Mouse (Mus musculus): ENCODE results near the gene Map1b. TPM values are rescaled to one million over a fixed set of nuclear protein-coding genes. Genes with fewer than 3 reads are reported as not detected.
A peak's percentile ranks its signal among the peaks of the same experiment; 100 is the strongest.

The Map1b gene
- total RNA-seq, 2 experiments from 2014 or later, result 30.9 to 37.7 TPM

DNA sequence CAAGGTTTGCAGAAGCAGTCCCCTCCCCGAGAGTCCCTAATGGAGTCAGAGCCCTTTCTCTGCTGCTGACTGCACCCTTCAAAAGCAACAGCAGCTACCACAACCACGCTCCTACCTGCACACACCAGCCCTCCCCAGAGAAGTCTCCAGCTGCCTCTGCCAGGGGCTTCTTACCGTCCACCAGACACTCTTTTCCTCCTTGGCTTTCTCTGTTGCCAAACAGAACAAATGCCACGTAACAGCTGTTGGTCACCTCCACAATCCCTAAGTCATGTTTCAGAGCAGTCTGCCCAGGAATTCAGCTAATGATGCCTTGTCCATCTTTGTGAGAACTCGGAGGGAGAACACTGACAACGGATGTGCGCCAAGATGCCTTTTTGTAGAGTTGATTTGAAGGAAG is 69.3 kb downstream of the Map1b start:
- DNase-seq, result no peak

DNA sequence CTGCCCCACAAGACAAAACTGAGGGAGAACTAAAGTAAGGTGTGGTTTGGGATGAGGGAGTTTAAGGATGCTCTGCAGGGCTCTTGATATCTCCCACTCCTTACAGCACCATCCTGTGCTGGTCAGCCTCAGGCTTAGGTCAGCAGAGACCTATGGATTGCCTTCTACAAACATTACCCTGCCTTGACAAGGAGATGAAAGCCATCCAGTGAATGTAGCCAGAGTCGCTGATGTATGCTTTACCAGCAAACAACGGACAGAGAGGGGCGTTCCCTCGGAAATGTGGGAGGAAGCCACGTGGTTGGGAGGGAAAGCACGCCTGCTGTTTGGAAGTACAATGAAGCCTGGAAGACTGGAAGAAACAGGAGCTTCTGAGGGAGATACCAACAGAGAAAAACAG is 71.5 kb downstream of the Map1b start:
- no peak for DNase-seq

DNA sequence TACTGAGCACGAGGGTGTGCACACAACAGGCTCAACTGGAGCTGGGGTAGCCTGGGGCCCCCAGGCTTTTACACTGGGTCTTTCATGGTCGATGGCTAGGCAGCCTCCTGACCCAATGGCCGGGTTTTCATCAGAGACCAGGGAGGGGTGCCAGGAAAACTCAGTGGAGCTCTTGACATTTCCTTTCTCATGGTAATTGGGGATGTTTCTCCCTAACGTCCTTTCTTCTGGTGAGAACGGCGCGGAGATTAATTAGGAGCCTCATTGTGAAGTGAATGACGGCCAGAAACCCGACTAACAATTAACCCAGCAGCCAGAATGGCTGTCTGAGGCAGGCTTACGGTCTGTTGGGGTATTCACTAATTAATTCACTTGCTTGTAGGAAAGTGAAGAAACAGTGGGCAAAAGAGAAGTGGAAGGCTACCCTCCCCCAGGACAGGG is 71.9 kb downstream of the Map1b start:
- no peak for DNase-seq

GRCm38 (mm10) chr13:99443484-99444175 is 72.7 kb downstream of the Map1b start:
- no peak for DNase-seq

DNA sequence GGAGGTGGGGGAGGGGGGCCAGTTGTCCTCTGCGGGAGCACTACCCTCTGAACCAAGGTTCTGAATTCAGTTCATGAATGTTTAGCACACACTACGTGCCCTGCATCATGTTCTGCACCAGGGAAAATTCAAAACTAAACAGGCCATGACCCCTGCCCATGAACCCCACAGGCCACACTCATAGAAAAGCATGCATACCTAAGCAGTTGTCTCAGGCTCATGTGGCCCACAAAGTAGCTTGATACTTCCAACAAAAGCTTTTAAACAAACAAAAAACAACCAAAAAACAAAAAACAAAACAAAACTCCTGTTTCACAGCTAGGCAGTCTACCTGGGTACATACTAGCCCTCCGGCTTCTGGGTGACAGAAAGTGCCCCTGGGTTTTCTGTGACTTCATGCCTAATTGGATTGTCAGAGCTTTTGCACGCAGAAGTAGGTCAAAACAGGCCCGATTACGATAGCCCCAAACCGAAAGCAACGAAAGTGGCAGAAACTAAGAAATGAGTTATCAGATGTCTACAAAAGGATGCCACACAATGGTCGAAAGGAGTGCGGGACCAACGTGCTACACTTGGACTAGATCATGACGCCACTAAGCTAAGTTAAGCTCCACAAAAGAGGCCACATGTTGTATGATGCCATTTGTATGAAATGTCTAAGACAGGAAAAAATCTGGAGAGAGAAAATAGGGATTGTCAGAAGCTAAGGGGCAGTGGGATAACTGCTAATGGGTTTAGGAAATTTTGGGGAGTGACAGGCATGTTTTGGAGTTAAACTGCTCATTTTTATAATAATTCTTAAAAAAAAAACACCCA is 73.7 kb downstream of the Map1b start:
- DNase-seq, result no peak

GRCm38 (mm10) chr13:99441700-99442433 is 74.5 kb downstream of the Map1b start:
- peak; percentile 32 for DNase-seq

- no peak for DNase-seq
Observed at GRCm38 (mm10) chr13:99440228-99440627, 76.1 kb downstream of the Map1b start.

DNA sequence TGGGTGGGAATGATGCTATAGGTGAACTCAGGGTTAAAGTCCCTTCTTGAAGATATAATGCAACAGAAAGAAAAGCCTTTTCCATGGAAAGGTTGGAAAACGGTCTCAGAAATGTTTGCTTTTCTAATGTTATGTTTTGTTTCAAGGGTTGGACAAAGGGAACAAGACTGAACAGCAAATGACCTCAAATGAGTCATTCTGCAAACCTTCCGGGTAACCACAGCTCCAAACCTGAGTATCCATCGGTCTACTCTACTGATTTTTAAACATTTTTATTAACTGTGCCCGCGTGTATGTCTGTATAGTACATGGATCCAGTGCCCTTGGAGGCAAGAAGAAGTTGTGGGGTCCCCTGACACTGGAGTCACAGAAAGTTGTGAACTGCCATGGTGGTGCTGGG is 77.0 kb downstream of the Map1b start:
- no peak for DNase-seq

GRCm38 (mm10) chr13:99437051-99437450 is 79.3 kb downstream of the Map1b start:
- no peak for DNase-seq

- DNase-seq, result no peak
Observed at GRCm38 (mm10) chr13:99434494-99434893, 81.8 kb downstream of the Map1b start.

DNA sequence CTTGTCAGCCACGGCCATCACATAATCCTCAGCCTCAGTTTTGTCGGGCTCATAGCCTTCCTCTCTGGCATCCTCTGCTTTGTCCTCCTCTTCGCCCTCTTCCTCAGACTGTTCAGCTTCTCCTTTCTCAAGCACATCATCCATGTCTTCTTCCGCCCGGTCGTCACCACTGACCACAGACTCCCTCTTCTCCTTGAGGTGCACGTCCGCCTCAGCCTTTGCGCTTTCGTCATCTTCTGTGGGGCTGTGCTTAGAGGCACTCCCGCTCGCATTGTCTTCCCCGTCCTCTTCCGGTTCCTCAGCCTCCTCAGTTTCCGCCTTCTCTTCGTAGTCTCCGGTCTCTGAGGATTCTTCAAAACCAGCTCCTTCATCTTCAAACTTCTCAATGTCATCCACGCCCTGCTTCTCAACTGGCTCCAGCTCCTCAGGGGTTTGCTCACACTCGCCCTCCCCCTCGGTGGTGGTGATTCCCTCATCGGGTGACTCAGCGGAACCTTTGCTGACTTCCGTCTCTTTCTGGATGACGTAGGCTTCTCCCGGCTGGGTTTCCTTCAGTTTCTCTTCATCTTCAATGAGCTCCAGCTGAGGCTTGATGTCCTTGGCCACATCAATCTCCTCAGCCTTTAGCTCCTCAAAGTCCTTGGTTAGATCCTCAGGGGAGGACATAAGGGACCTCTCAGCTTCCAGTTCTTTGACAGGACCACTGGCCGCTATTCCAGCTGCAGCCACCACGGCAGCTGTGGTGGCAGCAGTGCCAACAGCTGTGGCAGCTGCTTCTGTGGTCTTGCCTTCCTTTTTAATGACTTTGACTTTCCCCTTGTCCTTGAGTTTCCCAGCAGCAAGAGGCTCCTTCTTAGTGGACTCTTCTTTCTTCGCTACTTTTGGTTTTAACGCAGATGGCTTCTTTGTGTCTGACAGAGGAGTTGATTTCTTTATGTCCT is 83.0 kb downstream of the Map1b start:
- DNase-seq, result no peak

DNA sequence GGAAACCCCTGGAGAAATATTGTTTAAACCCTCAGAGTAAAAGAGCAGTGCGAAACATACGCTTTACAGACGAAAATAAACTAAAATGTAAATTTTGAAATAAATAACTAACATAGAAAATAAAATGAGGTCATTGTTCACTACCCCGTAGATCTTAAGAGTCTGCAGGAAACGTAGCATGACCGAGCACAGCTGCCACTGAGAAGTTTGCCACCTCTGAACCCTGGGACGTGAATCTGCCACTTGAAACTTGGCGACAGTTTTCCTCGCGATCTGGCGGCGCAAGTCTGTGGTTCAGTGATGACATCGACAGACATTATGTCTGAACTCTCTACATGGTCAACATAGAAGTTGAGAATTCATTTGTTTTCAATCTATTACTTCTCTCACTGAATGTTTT is 92.8 kb downstream of the Map1b start:
- no peak for DNase-seq

DNA sequence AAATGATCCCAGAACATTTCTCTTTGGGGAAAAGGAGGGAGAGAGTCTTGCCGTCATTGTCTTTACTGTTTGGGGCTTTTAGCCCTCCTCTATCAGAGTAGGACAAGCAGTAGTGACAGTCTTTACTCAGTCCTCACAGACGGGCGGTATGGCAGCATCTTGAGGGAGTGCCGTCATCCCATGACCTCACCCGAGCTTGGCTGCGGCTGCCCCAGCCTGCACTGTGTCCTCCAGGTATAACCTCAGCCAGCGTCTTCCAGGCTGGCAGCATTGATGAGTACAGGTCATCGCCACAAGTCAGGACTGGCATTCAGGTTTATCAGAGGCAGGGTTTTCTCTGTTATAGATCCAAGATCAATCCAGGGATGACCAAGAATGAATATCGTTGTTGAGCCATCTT is 99.7 kb downstream of the Map1b start:
- no peak for DNase-seq

GRCm38 (mm10) chr13:99414352-99414742 is 102.0 kb downstream of the Map1b start:
- DNase-seq, result no peak

GRCm38 (mm10) chr13:99413481-99414351 is 102.6 kb downstream of the Map1b start:
- no peak for DNase-seq

- no peak for DNase-seq
Observed at GRCm38 (mm10) chr13:99412477-99413080, 103.8 kb downstream of the Map1b start.

- no peak for DNase-seq
Observed at GRCm38 (mm10) chr13:99411761-99412160, 104.6 kb downstream of the Map1b start.

- no peak for DNase-seq
Observed at GRCm38 (mm10) chr13:99410611-99411515, 105.5 kb downstream of the Map1b start.

- no peak for DNase-seq
Observed at GRCm38 (mm10) chr13:99409216-99409615, 107.1 kb downstream of the Map1b start.

Measured in gastrocnemius, postnatal 10 days (tissue).